Mouse (Mus musculus): ENCODE measurements at regions not wholly inside any gene's neighbourhood (a gene's known extent, or its start where the extent isn't known, plus 50 kb on each side); places are given as distances from the start of the nearest gene placed in this dataset.

- TF ChIP-seq POLR2A (IDR thresholded peaks at IDR 0.05; ENCODE audit: borderline replicate concordance, insufficient read depth, low read length) (no peak), CTCF (IDR thresholded peaks at IDR 0.05; ENCODE audit: borderline replicate concordance, insufficient read depth, low read depth, low read length) (no peak)
Observed at GRCm38 (mm10) chr2:128430776-128431291, 160.2 kb upstream of the Spdye4c start.

All from cerebellum, adult 2 months (tissue).